Mouse (Mus musculus): ENCODE results near the gene Fmo2. TPM values are rescaled to one million over a fixed set of nuclear protein-coding genes. Genes with fewer than 3 reads are reported as not detected.
A peak's percentile ranks its signal among the peaks of the same experiment; 100 is the strongest.

The Fmo2 gene
- polyA plus RNA-seq, 1 experiment = 3.2 TPM

DNA sequence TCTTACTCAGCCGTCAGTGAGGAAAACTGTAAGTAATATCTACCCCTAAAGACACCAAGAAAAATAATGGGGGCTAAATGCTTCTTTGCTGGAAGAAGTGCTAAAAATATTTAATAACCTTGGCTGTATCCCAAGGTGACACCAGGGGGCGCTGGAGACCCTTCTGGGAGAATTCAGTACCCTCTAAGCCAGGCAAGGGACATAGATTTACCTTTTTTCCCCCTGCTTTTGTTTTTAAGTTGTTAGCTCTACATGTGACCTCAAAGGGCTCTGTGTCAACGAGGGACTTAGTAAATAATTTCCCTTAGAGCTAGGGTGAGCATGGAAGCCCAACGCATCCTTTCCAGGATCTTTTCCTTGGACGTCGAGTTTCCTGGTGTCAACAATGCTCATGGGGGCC is 2.6 kb downstream of the Fmo2 start:
- Histone ChIP-seq H3K4me3 (ENCODE audit: insufficient read depth, low read length) (no peak overlapping the region), H3K27ac (ENCODE audit: insufficient read depth, low read length) (no peak overlapping the region), H3K4me1 (ENCODE audit: control insufficient read depth, insufficient read depth, low read length) (no peaks in the 10 kb centered on the region)
- TF ChIP-seq POLR2A (IDR thresholded peaks at IDR 0.05; ENCODE audit: extremely low read depth, insufficient read depth, low read length) (no peak), CTCF (IDR thresholded peaks at IDR 0.05; ENCODE audit: extremely low read depth, insufficient read depth, low read length) (peak; percentile 75)

DNA sequence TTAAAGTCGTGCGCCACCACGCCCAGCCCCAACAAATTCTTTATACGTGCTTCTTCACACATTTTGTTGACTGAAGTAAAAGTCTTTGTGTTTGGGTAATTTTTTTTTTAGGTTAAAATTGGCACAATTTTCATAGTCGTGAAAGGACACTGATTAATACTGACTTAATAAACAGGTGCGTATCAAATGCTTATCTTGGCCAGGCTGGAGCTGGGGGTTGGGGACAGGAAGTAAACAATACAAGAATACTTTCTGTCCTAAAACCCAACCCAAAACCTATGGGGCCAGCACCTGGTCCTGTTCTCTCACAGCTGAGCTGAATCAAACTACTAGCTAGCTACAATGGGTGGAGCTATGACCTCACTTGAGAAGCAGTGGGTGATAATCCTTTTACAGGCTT is 5.5 kb downstream of the Fmo2 start:
- no peak overlapping the region for H3K27ac ChIP-seq (ENCODE audit: insufficient read depth, low read length)
- H3K4me1 ChIP-seq (ENCODE audit: control insufficient read depth, insufficient read depth, low read length) = no peaks in the 10 kb centered on the region
- no peak overlapping the region for H3K4me3 ChIP-seq (ENCODE audit: insufficient read depth, low read length)
- no peak for TF ChIP-seq CTCF (IDR thresholded peaks at IDR 0.05; ENCODE audit: extremely low read depth, insufficient read depth, low read length)
- TF ChIP-seq POLR2A (IDR thresholded peaks at IDR 0.05; ENCODE audit: extremely low read depth, insufficient read depth, low read length) = no peak

DNA sequence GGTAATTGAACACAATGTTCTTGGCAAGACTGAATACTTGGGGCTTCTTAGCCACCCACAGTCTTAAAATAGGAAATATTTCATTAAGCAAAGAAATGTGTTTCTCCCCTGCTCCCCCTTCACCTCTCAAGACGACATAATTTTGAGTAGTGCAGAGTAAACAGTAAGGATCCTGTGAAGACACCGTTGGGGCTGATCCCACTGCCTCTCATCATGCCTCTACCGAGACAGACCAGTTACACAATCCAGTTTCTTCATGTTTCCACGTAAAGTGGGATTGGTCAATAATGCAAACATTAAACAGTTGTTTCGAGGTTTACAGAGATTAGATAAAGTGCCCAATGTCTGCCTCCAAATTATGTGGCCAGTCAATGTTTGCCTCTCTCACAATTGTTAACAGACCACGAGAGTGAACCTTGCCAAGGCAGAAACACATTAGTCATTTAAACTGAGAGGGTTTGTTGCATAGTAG is 6.5 kb downstream of the Fmo2 start:
- Histone ChIP-seq H3K27ac (ENCODE audit: insufficient read depth, low read length) (no peak overlapping the region), H3K4me1 (ENCODE audit: control insufficient read depth, insufficient read depth, low read length) (no peaks in the 10 kb centered on the region), H3K4me3 (ENCODE audit: insufficient read depth, low read length) (no peak overlapping the region)
- TF ChIP-seq POLR2A (IDR thresholded peaks at IDR 0.05; ENCODE audit: extremely low read depth, insufficient read depth, low read length) = no peak
- TF ChIP-seq CTCF (IDR thresholded peaks at IDR 0.05; ENCODE audit: extremely low read depth, insufficient read depth, low read length) = no peak

GRCm38 (mm10) chr1:162888646-162889045 is 9.9 kb downstream of the Fmo2 start:
- Histone ChIP-seq H3K4me1 (ENCODE audit: control insufficient read depth, insufficient read depth, low read length) (no peaks in the 10 kb centered on the region), H3K27ac (ENCODE audit: insufficient read depth, low read length) (no peak overlapping the region), H3K4me3 (ENCODE audit: insufficient read depth, low read length) (no peak overlapping the region)
- no peak for TF ChIP-seq POLR2A (IDR thresholded peaks at IDR 0.05; ENCODE audit: extremely low read depth, insufficient read depth, low read length)
- TF ChIP-seq CTCF (IDR thresholded peaks at IDR 0.05; ENCODE audit: extremely low read depth, insufficient read depth, low read length) = no peak

DNA sequence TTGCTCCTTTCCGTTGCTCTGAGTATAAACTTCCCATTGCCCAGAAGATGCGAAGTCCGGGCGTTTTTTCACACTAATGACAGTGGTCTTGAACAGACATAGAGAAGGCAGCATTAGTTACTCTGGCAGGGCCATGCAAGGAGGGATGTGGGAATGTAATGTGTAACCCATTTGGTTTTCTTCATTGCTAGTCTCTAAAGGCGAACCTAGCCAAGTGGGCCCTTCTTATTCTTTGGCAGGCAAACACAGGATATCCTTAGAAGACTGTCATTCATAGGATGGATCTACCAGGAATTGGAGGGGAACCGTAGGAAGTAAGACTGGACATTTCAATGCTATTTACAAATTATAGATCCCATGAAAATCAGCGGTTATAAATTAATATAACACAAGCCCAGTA is 10.9 kb downstream of the Fmo2 start:
- H3K4me1 ChIP-seq (ENCODE audit: control insufficient read depth, insufficient read depth, low read length) = no peaks in the 10 kb centered on the region
- H3K4me3 ChIP-seq (ENCODE audit: insufficient read depth, low read length) = no peak overlapping the region
- no peak for TF ChIP-seq POLR2A (IDR thresholded peaks at IDR 0.05; ENCODE audit: extremely low read depth, insufficient read depth, low read length)
- no peak overlapping the region for H3K27ac ChIP-seq (ENCODE audit: insufficient read depth, low read length)

DNA sequence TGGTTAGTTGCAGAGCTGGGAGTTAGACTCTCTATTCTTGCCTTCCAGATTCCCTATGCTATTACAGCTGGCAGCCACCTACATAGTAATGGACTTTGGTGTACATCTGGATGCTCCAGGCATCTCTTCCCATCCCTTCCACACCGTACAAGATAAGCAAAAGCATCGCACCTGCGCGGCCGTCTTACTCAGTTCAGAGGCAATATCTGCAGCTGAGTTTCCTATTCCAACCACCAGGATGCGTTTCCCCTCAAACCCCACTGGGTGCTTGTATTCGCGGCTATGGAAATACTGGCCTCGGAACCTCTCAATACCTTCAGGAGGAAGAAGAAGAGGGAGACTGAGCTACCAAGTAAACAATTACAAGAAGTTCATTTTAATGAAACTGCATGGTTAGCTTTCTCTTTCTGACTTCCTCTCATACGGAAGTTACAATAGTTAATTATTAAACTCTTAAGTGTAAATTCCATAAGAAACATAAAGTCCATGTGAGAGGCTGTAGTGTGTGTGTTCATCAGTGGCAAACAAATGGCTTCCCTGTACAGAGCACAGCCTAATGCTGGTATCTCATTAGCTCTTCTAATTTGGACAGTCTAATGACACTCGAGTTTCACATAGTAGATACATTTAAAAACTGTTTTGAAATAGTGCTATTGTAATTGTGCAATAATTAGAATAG is 12.2 kb downstream of the Fmo2 start:
- Histone ChIP-seq H3K4me1 (ENCODE audit: control insufficient read depth, insufficient read depth, low read length) (no peaks in the 10 kb centered on the region), H3K4me3 (ENCODE audit: insufficient read depth, low read length) (no peak overlapping the region), H3K27ac (ENCODE audit: insufficient read depth, low read length) (no peak overlapping the region)
- TF ChIP-seq CTCF (IDR thresholded peaks at IDR 0.05; ENCODE audit: extremely low read depth, insufficient read depth, low read length) (no peak), POLR2A (IDR thresholded peaks at IDR 0.05; ENCODE audit: extremely low read depth, insufficient read depth, low read length) (no peak)

GRCm38 (mm10) chr1:162882681-162883080 is 15.8 kb downstream of the Fmo2 start:
- H3K27ac ChIP-seq (ENCODE audit: insufficient read depth, low read length) = no peak overlapping the region
- TF ChIP-seq POLR2A (IDR thresholded peaks at IDR 0.05; ENCODE audit: extremely low read depth, insufficient read depth, low read length) (no peak), CTCF (IDR thresholded peaks at IDR 0.05; ENCODE audit: extremely low read depth, insufficient read depth, low read length) (no peak)
- H3K4me1 ChIP-seq (ENCODE audit: control insufficient read depth, insufficient read depth, low read length) = no peaks in the 10 kb centered on the region
- H3K4me3 ChIP-seq (ENCODE audit: insufficient read depth, low read length) = no peak overlapping the region

DNA sequence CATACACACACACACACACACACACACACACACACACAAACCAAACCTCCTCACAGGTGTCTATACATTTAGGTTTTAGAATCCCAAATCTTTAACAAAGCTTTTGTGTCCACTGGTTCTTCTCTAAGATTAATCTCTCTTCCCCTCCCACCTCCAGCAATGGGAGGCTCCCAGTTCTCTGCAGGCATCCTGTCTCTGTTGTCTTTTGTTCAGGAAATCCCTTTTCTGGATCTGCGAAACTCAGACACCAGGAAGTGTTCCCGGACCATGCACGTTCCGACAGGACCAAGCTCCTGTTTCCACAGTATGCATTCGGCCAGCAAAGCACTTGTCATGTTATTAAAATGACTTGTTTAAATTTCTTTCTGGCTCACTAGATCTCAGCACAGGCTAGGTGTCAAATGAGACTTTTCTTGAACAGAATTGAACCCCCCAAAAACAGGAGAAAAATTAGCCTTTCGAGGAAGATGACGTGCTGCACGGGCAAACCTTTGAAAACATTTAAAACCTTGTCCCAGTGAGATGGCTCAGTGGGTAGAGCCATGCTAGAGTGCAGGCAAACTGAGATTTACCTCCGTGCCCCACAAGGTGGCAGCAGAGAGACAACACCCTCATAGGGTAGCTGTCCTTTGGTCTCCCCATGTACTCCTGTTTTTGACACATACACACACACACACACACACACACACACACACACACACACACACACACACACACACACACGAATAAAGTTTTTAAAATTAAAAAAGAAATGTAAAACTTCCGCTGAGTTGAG is 18.7 kb downstream of the Fmo2 start:
- H3K4me1 ChIP-seq (ENCODE audit: control insufficient read depth, insufficient read depth, low read length) = no peaks in the 10 kb centered on the region
- H3K27ac ChIP-seq (ENCODE audit: insufficient read depth, low read length) = no peak overlapping the region
- TF ChIP-seq POLR2A (IDR thresholded peaks at IDR 0.05; ENCODE audit: extremely low read depth, insufficient read depth, low read length) (no peak), CTCF (IDR thresholded peaks at IDR 0.05; ENCODE audit: extremely low read depth, insufficient read depth, low read length) (peak; percentile 62)
- H3K4me3 ChIP-seq (ENCODE audit: insufficient read depth, low read length) = no peak overlapping the region

DNA sequence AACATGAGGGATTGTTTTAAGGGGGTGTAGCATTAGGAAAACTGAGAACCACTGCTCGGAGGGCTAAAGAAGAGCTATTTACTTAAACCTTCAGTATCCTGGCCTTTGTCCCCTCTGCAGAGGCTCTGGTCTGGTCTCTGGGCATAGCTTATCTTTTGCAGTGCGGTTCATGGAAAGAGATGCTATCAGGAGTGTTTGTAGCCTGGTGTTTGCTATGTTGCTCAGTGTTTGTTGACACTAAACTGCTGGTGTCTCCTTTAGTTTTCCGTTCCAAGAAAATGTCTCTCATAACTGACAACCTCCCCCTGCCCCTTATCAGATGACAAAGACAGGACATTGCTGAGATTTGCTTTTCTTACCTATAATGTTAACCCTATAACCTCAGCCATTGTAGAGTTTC is 23.4 kb downstream of the Fmo2 start:
- Histone ChIP-seq H3K4me1 (ENCODE audit: control insufficient read depth, insufficient read depth, low read length) (peaks cover 1% of the 10 kb centered on the region; the same call in 1 of the 2 replicates), H3K27ac (ENCODE audit: insufficient read depth, low read length) (no peak overlapping the region), H3K4me3 (ENCODE audit: insufficient read depth, low read length) (no peak overlapping the region)
- TF ChIP-seq POLR2A (IDR thresholded peaks at IDR 0.05; ENCODE audit: extremely low read depth, insufficient read depth, low read length) (no peak), CTCF (IDR thresholded peaks at IDR 0.05; ENCODE audit: extremely low read depth, insufficient read depth, low read length) (no peak)
